Mouse (Mus musculus) myocyte (in vitro differentiated cells): ENCODE measurements at regions not wholly inside any gene's neighbourhood (a gene's known extent, or its start where the extent isn't known, plus 50 kb on each side); places are given as distances from the start of the nearest gene placed in this dataset.

Experiments
- E2F4 ChIP-seq: IDR thresholded peaks from one replicate; pipeline ENCODE4 v1.6.1; 2011; ENCODE audit warnings: mild to moderate bottlenecking, control low read depth, moderate library complexity; ENCODE audit not compliant: insufficient read depth
- POLR2A ChIP-seq: IDR thresholded peaks from one replicate; pipeline ENCODE4 v1.6.1; 2011; ENCODE audit warnings: low read depth, mild to moderate bottlenecking, control low read depth, moderate library complexity; ENCODE audit not compliant: insufficient read length
- SRF ChIP-seq: IDR thresholded peaks from one replicate; pipeline ENCODE4 v1.6.1; 2011; ENCODE audit warnings: low read depth; ENCODE audit not compliant: control insufficient read depth, insufficient read length
- TCF12 ChIP-seq: IDR thresholded peaks from one replicate; pipeline ENCODE4 v1.6.1; 2011; ENCODE audit warnings: mild to moderate bottlenecking, control low read depth; ENCODE audit not compliant: poor library complexity, insufficient read depth, severe bottlenecking
- USF1 ChIP-seq: IDR thresholded peaks from one replicate; pipeline ENCODE4 v1.6.1; 2011; ENCODE audit warnings: low read depth, mild to moderate bottlenecking, control low read depth, moderate library complexity

GRCm38 (mm10) chr6:117245849-117246248, 77.5 kb downstream of the Cxcl12 start:
- no peak for TF ChIP-seq USF1
- TF ChIP-seq TCF12, result no peak
- TF ChIP-seq SRF, result no peak
- TF ChIP-seq E2F4, result no peak
- TF ChIP-seq POLR2A, result no peak
